Mouse (Mus musculus) granulocyte monocyte progenitor cell, adult 5-6 weeks (primary cell): ENCODE measurements around the gene Slc16a11. TPM values are rescaled to one million over a fixed set of nuclear protein-coding genes. Genes with fewer than 3 reads are reported as not detected.
"Not testable (repeated sequence)": the region's sequence is repeated elsewhere in the genome, so short reads cannot be mapped to it uniquely, and the experiment has no call there.

Source experiments
- ATAC-seq: replicated peaks from 2 replicates; pipeline ENCODE4 v1.8.0; 2016; ENCODE audit warnings: mild to moderate bottlenecking, moderate TSS enrichment, inconsistent platforms; ENCODE audit not compliant: poor library complexity, severe bottlenecking
- total RNA-seq, 2 experiments: library from RNA; stranded (forward) in 1 of 2; stranded (reverse) in 1 of 2; fragments of 200-712, 200-1000 nt in 1 of 2; fragments of >200 nt in 1 of 2; fragmentation: Nextera tagmentation in 1 of 2; gene quantifications; 2 replicates each; pipeline ENCODE4 v1.2.3; 2014 to 2017

The Slc16a11 gene
- total RNA-seq (2014; fragmentation: Nextera tagmentation) (not detected in 2 replicates), total RNA-seq (2017) (not detected in 2 replicates)

- no peak for ATAC-seq
Measured at GRCm38 (mm10) chr11:70212423-70212822, at the start of gene Slc16a11. Slc16a11 (plus strand) TSS chr11:70212752.

- peak; percentile 89 for ATAC-seq
Measured at GRCm38 (mm10) chr11:70165972-70166921, 46.3 kb upstream of the Slc16a11 start.

DNA sequence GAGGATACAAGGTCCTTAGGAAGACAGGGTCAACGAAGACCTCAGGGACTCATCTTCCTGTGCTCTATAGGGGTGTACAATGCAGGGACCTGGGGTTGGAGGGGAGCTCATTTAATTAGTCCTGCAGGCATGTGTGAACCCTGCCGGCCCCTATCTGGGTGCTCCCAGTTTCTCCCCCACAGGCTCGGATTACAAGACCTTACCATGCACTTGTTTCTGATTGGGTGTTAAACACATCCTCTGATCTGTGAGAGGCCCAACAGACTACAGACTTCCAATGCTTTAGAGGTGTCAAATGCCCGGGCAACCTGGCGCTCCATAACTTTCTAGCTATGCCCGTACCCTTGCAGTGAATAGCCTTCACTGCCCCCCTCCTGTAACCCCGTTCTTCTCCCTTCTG is 44.4 kb upstream of the Slc16a11 start:
- no peak for ATAC-seq

GRCm38 (mm10) chr11:70169471-70169870 is 43.1 kb upstream of the Slc16a11 start:
- ATAC-seq: not testable (repeated sequence)

DNA sequence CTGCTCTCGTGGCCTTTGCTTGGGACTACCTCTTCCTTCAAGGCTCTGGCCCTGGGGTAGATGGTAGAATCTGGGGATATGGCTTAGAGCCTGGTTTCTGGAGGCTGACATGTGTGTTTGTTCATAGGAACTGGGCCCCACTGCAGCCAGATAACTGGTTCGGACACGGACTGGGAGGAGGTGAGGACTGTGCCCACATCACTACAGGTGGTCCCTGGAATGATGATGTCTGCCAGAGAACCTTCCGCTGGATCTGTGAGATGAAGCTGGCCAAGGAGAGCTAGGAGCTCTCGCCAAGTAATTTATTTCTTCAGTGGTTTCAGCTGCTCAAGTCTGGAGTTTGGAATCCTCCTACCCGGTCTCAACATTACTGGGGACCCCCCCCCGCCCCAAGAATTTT is 42.3 kb upstream of the Slc16a11 start:
- no peak for ATAC-seq

DNA sequence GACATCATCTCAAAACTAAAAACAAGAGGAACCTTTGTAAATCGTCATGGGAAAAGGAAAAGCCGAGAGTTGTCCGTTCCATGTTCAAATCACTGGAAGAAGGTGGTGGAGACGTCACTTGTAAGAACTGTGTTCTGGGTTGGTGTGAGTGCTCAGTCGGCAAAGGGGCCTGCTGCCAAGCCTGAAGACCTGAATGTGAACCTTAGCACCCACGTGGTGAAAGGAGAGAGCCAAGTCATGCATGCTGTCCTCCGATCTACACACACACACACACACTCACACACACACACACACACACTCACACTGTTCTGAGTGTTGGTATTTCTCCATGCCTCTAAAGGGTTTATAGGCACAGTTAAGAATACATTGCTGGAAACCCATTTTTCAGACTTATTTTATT is 41.4 kb upstream of the Slc16a11 start:
- ATAC-seq: no peak

DNA sequence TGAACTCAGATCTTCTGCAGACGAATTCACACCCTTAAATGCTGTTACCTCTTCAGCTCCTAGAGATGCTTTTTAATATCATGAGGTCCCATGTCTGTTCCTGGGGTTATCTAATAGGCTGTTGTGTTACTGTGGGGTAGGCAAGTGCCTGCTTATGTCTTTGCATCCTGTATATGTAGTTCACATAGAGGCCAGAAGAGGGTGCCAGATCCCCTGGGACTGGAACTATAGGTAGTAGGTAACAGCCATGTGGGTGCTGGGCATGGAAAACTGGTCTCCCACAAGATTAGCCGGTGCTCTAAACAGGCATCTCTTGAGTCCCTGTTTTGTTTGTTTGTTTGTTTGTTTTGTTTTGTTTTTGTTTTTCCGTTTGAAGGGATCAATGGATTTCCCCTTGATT is 40.7 kb upstream of the Slc16a11 start:
- peak; percentile 55; the same call in 1 of the 2 replicates for ATAC-seq

DNA sequence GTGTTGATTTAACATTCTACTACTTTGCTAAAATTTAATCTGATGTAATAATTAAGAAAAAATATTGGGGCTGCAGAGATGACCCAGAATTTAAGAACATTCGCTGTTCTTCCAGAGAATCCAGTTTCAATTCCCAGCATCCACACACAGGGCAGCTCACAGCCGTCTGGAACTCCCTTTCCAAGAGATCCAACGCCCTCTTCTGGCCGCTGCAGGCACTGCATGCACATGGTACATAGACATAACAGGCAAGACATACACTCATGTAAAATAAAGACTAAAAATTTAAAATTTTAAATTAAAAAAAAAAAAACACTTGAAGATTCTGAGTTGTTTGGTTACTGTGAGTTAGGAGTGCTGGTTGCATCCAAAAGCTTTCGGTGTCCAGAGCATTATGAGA is 40.3 kb upstream of the Slc16a11 start:
- no peak for ATAC-seq

DNA sequence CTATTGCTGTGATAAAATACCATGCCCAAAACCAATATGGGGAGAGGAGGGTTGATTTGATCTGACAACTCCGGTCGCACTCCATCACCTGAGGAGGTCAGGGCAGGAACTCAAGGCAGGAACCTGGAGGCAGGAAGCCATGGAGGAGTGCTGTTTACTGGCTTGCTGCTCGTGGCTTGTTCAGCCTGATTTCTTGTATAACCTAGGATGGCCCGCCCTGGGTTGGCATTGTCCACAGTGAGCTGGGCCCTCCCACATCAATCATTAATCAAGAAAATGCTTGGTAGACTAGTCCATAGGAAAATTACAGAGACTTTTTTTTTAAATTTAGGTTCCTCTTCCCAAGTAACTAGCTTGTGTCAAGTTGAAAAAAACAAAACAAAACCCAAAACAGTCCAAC is 38.1 kb upstream of the Slc16a11 start:
- ATAC-seq: no peak

DNA sequence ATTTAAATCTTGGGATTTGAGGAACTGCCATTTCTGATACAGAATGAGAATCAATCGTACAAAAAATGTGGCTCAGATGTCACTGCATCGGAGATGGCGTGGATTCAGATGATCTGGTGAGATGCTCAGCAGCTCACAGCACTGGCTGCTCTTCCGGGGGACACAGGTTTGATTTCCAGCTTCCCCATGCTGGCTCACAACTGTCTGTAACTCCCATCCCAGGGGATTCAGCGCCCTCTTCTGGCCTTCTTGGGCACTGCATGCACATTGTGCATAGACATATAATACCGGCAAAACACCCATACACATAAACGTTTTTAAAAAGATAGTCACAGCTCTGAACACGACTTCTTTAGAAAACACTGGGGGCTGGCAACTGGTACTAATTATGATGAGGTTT is 34.9 kb upstream of the Slc16a11 start:
- no peak for ATAC-seq

- ATAC-seq: no peak
Measured at GRCm38 (mm10) chr11:70178311-70178710, 34.2 kb upstream of the Slc16a11 start.

GRCm38 (mm10) chr11:70178756-70179155 is 33.8 kb upstream of the Slc16a11 start:
- ATAC-seq: no peak

GRCm38 (mm10) chr11:70179401-70179800 is 33.2 kb upstream of the Slc16a11 start:
- ATAC-seq: 0 out of 2 replicates have a peak, but pooled peaks have one; percentile 35

DNA sequence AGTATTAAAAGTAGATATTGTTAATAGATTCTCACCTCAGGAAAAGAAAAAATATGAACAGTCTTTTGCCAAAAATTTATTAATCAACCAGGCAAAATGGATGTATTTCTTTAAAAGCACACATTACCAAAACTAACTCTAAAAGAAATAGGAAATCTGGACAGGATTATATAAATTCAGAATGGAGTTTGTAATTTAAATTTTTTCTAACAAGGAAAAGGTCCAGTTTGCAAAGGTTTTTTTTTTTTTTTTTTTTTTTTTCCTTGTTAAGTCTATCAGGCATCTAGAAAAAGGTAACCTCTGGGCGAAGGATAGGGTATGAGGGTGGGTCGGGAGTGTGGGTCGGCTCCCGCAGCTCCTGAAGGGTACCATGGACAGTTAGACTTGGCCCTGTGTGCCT is 32.1 kb upstream of the Slc16a11 start:
- no peak for ATAC-seq

DNA sequence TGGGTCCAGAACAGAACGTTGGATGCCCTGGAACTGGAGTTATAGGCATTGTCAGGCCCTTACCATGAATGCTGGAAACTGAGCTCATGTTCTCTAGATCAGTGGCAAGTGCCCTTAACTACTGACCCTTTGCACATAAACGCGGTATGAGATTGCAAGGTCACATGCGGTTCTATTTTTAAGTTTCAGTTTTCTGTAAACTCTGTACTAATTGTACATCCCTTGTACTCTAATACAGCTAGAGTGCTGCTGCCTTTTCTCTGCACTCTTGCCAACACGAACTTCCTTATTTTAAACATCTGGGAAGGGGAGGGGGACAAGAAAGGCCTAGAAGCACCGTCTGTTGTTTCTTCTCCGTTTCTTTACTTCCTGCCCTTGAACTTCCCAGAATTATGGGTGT is 27.4 kb upstream of the Slc16a11 start:
- ATAC-seq: peak; percentile 69

GRCm38 (mm10) chr11:70189319-70190134 is 23.0 kb upstream of the Slc16a11 start:
- ATAC-seq: no peak

DNA sequence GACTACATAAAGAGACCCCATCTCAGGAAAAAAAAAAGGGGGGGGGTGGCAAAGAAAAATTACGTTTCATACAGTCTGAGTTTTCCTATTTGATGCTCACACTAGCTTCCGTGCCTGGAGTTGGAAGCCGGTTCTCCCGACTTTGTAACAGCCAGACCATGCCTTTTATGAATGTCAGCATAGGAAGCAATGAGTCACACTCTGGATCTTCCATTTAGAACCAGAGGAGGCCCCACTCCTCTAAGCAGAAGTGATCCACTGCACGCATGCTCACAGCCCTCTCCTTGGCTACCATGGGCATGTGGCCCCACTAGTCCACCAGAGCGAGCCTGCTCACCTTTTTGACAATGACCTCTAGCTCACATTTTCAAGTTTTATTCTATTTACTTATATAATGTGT is 21.4 kb upstream of the Slc16a11 start:
- ATAC-seq: no peak

DNA sequence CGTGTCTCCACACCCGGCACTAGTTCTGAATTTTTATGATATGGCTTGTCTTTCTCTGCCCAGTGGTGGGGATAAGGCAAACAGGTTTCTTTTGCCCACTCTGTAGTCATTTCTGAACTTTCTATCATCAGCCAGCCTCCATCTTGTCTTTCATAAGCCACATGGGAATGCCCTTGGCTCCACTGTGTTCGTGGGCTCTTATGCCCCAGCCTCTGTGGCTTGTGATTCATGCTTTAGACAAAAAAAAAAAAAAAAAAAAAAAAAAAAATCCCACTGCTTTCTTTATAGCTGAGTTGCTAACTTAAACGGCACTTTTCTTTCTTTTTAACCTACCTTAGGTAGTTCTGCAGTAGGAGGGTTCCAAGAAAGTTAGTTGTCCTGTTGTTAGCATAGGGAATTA is 20.4 kb upstream of the Slc16a11 start:
- ATAC-seq: no peak

- ATAC-seq: no peak
Measured at GRCm38 (mm10) chr11:70193354-70194285, 18.9 kb upstream of the Slc16a11 start.

- peak; percentile 35 for ATAC-seq
Measured at GRCm38 (mm10) chr11:70198332-70198731, 14.2 kb upstream of the Slc16a11 start.
